7 mouse cellular contexts compared by ENCODE assay signal in the genomic region with DNA sequence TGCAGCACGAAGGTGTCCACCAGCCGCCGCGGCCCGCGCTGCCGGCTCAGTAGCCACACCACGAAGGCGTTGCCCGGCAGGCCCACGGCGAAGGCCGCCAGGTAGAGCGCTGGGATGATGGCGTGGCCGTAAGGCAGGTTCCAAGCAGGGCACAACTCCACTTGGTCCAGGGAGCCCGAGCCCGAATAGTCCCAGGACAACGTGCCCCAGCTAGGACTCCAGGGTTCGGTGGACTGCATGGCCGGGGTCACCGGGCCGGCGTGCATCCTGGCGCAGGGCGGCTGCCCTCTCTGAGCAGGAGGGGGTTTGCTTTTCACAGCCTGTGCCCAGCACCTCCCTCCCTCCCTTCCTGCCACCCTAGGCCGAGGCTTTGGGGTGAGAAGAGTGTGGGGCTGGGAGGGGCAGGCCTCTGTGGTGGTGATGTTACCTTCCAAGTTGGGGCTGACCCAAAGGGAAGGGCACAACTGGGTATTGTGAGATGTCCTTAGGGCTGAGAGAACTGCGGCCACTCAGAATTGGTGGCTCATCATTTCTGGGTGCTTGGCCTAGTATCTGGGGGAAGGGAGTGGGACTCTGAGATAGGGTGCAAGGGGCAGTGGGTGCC. TPM values are rescaled to one million over a fixed set of nuclear protein-coding genes. Genes with fewer than 3 reads are reported as not detected.
DNase-seq lines count a peak whose midpoint lies in the region; ATAC-seq and TF ChIP-seq lines count a peak whose summit lies in the region.

A gene (minus strand): TSS at position 239 of the 604 bp plus-strand sequence.

- peak within 1 kb of the TSS; percentile 93 for H3K4me2 ChIP-seq in embryonic facial prominence, embryonic 15.5 days (replicated peaks)
- peak within 1 kb of the TSS; percentile 78 for H3K4me2 ChIP-seq in hindbrain, postnatal 0 days (ENCODE audit: low read depth, low read length)

- H3K36me3 ChIP-seq in liver, adult 2 months (ENCODE audit: control insufficient read depth, insufficient read depth, low read length), result no peaks in the 10 kb centered on the region
- no peaks in the 10 kb centered on the region for H3K36me3 ChIP-seq in embryonic facial prominence, embryonic 15.5 days
- no peaks in the 10 kb centered on the region for H3K36me3 ChIP-seq in hindbrain, postnatal 0 days (ENCODE audit: insufficient read depth, low read length)

- no peak for ATAC-seq in embryonic facial prominence, embryonic 15.5 days (ENCODE audit: insufficient number of reproducible peaks, low FRiP score, low TSS enrichment, low read depth)
- peak; percentile 46 for ATAC-seq in hindbrain, postnatal 0 days

- peaks cover 6% of the 10 kb centered on the region for H3K4me1 ChIP-seq in liver, adult 2 months (ENCODE audit: control insufficient read depth, insufficient read depth, low read length)
- H3K4me1 ChIP-seq in embryonic facial prominence, embryonic 15.5 days, result peaks cover 16% of the 10 kb centered on the region
- peaks cover 11% of the 10 kb centered on the region; the same call in 1 of the 2 replicates for H3K4me1 ChIP-seq in hindbrain, postnatal 0 days (ENCODE audit: insufficient read depth, low read length)

- TF ChIP-seq POLR2A in liver, adult 2 months (IDR thresholded peaks at IDR 0.05; ENCODE audit: extremely low read depth, insufficient read depth, low read length), result no peak

- peak within 1 kb of the TSS; percentile 19; the same call in 1 of the 2 replicates for H3K4me3 ChIP-seq in liver, adult 2 months (ENCODE audit: insufficient read depth, low read depth, low read length)
- H3K4me3 ChIP-seq in embryonic facial prominence, embryonic 15.5 days (replicated peaks), result peak within 1 kb of the TSS; percentile 55
- H3K4me3 ChIP-seq in hindbrain, postnatal 0 days (ENCODE audit: low read length), result peak within 1 kb of the TSS; percentile 44

- no peaks in the 10 kb centered on the region for H3K79me2 ChIP-seq in liver, adult 2 months (ENCODE audit: control insufficient read depth, insufficient read depth, low read length)

- no peaks in the 10 kb centered on the region for H3K9me3 ChIP-seq in embryonic facial prominence, embryonic 15.5 days (replicated peaks)
- no peaks in the 10 kb centered on the region for H3K9me3 ChIP-seq in hindbrain, postnatal 0 days (ENCODE audit: low read length)

- no peak within 1 kb of the TSS for H3K27ac ChIP-seq in liver, adult 2 months (replicated peaks; ENCODE audit: insufficient read depth, low read depth, low read length)
- H3K27ac ChIP-seq in embryonic facial prominence, embryonic 15.5 days (replicated peaks), result no peak within 1 kb of the TSS
- peak within 1 kb of the TSS; percentile 65 for H3K27ac ChIP-seq in hindbrain, postnatal 0 days

- 11% methylated on average over 28 of the region's 28 CpGs for WGBS in liver, adult 2 months
- 10% methylated on average over 28 of the region's 28 CpGs for WGBS in embryonic facial prominence, embryonic 15.5 days
- 8% methylated on average over 28 of the region's 28 CpGs for WGBS in hindbrain, postnatal 0 days

- DNase-seq in liver, adult 2 months (ENCODE audit: extremely low read depth, low read depth, low spot score), result no peak
- DNase-seq in liver, result no peak
- DNase-seq in hindbrain, postnatal 0 days (ENCODE audit: low spot score), result no peak
- peak; percentile 21 to 38 for DNase-seq in natural killer cell, adult 2 months (ENCODE audit: low spot score in 2 of 2)
- DNase-seq in right cerebral cortex, adult 2 months (ENCODE audit: low spot score in 2 of 2), result no peak
- no peak for DNase-seq in spleen, postnatal 36 days (ENCODE audit: low spot score in 2 of 2)

- no peaks in the 10 kb centered on the region for H3K27me3 ChIP-seq in liver, adult 2 months (ENCODE audit: control insufficient read depth, insufficient read depth, low read length)
- peaks cover 52% of the 10 kb centered on the region for H3K27me3 ChIP-seq in embryonic facial prominence, embryonic 15.5 days
- peaks cover 11% of the 10 kb centered on the region; the same call in 1 of the 2 replicates for H3K27me3 ChIP-seq in hindbrain, postnatal 0 days (ENCODE audit: insufficient read depth, low read length)

- TF ChIP-seq CTCF in liver, adult 2 months (IDR thresholded peaks at IDR 0.05; ENCODE audit: low read depth, low read length), result no peak
- TF ChIP-seq CTCF in hindbrain, postnatal 0 days (IDR thresholded peaks at IDR 0.05; ENCODE audit: low read depth), result no peak

- peak within 1 kb of the TSS; percentile 64 for H3K9ac ChIP-seq in liver, adult 2 months (ENCODE audit: low read depth, low read length)
- peak within 1 kb of the TSS; percentile 3; the same call in 1 of the 2 replicates for H3K9ac ChIP-seq in embryonic facial prominence, embryonic 15.5 days
- H3K9ac ChIP-seq in hindbrain, postnatal 0 days (replicated peaks; ENCODE audit: low read length), result peak within 1 kb of the TSS; percentile 66

RNA-seq across cellular contexts. Expression of the gene that starts here (rescaled TPM):
- not detected in 2 replicates for total RNA-seq in liver, adult 2 months (2014; rRNA removed)
- 0.16 and 0.32 TPM in 2 replicates for polyA plus RNA-seq in liver, adult 2 months (2012; rRNA removed)
- polyA plus RNA-seq in embryonic facial prominence, embryonic 15.5 days (2015; fragmentation: Nextera tagmentation; extraction: Ambion mirVana), result not detected in 2 replicates
- total RNA-seq in hindbrain, postnatal 0 days (2014; rRNA removed), result 6.0 and 6.2 TPM in 2 replicates
- polyA plus RNA-seq in hindbrain, postnatal 0 days (2015; fragmentation: Nextera tagmentation; extraction: Ambion mirVana), result 0.78 and 1.3 TPM in 2 replicates

Comparison
In these comparisons a context has a peak if more than half of its experiments do, and no peak if none do; other contexts are left out.
1. DNase-seq: peak in natural killer cell, adult 2 months (2 of 2); none in liver, adult 2 months (single experiment), liver (single experiment), hindbrain, postnatal 0 days (single experiment), right cerebral cortex, adult 2 months (0 of 2) and spleen, postnatal 36 days (0 of 2).
2. H3K9ac ChIP-seq: peak in every context shown above with its lines; median percentile 66 in hindbrain, postnatal 0 days; 64 in liver, adult 2 months; 3 in embryonic facial prominence, embryonic 15.5 days.
3. Peak in every context shown above with its lines, with median percentiles within 50 percentile points of each other: H3K4me3 ChIP-seq.